9 mouse cellular contexts compared by ENCODE assay signal in the genomic region with DNA sequence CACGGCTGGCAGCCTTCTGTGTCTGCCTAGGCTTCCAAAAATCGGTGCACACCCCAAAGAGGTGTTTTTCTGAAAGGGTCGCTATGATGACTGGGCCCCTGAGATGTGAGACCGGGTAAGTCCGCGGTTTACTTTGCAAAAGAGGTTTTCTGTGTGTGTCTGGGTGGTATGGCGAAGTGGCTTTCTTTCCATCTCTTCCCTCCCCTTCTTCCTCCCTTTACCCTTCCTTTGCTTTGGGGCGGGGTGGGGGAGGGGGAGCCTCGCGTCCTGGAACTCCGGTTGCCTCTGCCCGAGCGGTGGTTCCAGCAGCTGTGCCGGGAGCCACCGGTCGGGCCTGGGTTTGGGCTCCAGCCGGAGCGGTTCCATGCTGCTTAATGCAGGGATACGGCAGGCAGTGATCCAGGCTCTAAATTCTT. TPM values are rescaled to one million over a fixed set of nuclear protein-coding genes. Genes with fewer than 3 reads are reported as not detected.
DNase-seq lines count a peak whose midpoint lies in the region; ATAC-seq lines count a peak whose summit lies in the region.
"Had no signal": no experiment of that assay in that cellular context is flagged by ENCODE, and none has a peak within 500 bp of the region (broad histone marks: within the 10 kb centered on the region; RNA-seq: fewer than 3 reads in every experiment).

No protein-coding gene starts in this region.

- WGBS in heart, embryonic 10.5 days = 0% methylated on average over 19 of the region's 19 CpGs
- 1% methylated on average over 19 of the region's 19 CpGs for WGBS in forebrain, embryonic 10.5 days
- 0% methylated on average over 19 of the region's 19 CpGs for WGBS in kidney, embryonic 16.5 days
- WGBS in midbrain, embryonic 11.5 days = 0% methylated on average over 19 of the region's 19 CpGs

- DNase-seq in heart, embryonic 10.5 days (ENCODE audit: low spot score) = peak; percentile 80
- DNase-seq in heart, adult 8-10 months (ENCODE audit: low spot score) = no peak
- DNase-seq in brain, adult 2 months (ENCODE audit: low read depth, low spot score) = peak; percentile 80
- no peak for DNase-seq in forebrain, embryonic 10.5 days (ENCODE audit: extremely low spot score, low spot score)
- no peak for DNase-seq in midbrain, embryonic 11.5 days (ENCODE audit: low spot score, missing footprints)
- no peak for DNase-seq in ovary, postnatal 10 days (ENCODE audit: low spot score)
- no peak for DNase-seq in thymus, postnatal 14 days

- peaks cover 29% of the 10 kb centered on the region for H3K27me3 ChIP-seq in heart, embryonic 10.5 days (ENCODE audit: insufficient read depth, poor library complexity, severe bottlenecking)
- H3K27me3 ChIP-seq in forebrain, embryonic 10.5 days (ENCODE audit: poor library complexity, severe bottlenecking) = peaks cover 46% of the 10 kb centered on the region
- H3K27me3 ChIP-seq in kidney, embryonic 16.5 days (ENCODE audit: insufficient read depth, low read length) = peaks cover 58% of the 10 kb centered on the region
- no peaks in the 10 kb centered on the region; the same call in 1 of the 2 replicates for H3K27me3 ChIP-seq in midbrain, embryonic 11.5 days (ENCODE audit: control insufficient read depth, insufficient read depth, low read length)
- H3K27me3 ChIP-seq: CH12.LX had no signal

- peak overlapping the region; percentile 91 for H3K4me2 ChIP-seq in kidney, embryonic 16.5 days (replicated peaks; ENCODE audit: low read depth, low read length)
- peak overlapping the region; percentile 64 for H3K4me2 ChIP-seq in midbrain, embryonic 11.5 days

- ATAC-seq in kidney, embryonic 16.5 days (ENCODE audit: low FRiP score, low TSS enrichment) = peak; percentile 55; the same call in 1 of the 2 replicates
- ATAC-seq in midbrain, embryonic 11.5 days (ENCODE audit: low FRiP score) = peak; percentile 64

- peak overlapping the region; percentile 85 for H3K4me3 ChIP-seq in heart, embryonic 10.5 days
- H3K4me3 ChIP-seq in forebrain, embryonic 10.5 days = peak overlapping the region; percentile 78
- peak overlapping the region; percentile 53 for H3K4me3 ChIP-seq in kidney, embryonic 16.5 days (ENCODE audit: low read length)
- peak overlapping the region; percentile 74 for H3K4me3 ChIP-seq in midbrain, embryonic 11.5 days (ENCODE audit: low read depth, low read length)

- H3K9me3 ChIP-seq in heart, embryonic 10.5 days = no peaks in the 10 kb centered on the region
- H3K9me3 ChIP-seq in forebrain, embryonic 10.5 days = no peaks in the 10 kb centered on the region
- no peaks in the 10 kb centered on the region for H3K9me3 ChIP-seq in kidney, embryonic 16.5 days (ENCODE audit: low read length)
- no peaks in the 10 kb centered on the region for H3K9me3 ChIP-seq in midbrain, embryonic 11.5 days (ENCODE audit: control insufficient read depth, low read length)

- peaks cover 9% of the 10 kb centered on the region; the same call in 1 of the 2 replicates for H3K4me1 ChIP-seq in heart, embryonic 10.5 days
- peaks cover 24% of the 10 kb centered on the region for H3K4me1 ChIP-seq in forebrain, embryonic 10.5 days
- H3K4me1 ChIP-seq in kidney, embryonic 16.5 days (ENCODE audit: insufficient read depth, low read length) = peaks cover 14% of the 10 kb centered on the region
- H3K4me1 ChIP-seq in midbrain, embryonic 11.5 days (ENCODE audit: control insufficient read depth, insufficient read depth, low read length) = peaks cover 10% of the 10 kb centered on the region

- peaks cover 3% of the 10 kb centered on the region; the same call in 1 of the 2 replicates for H3K36me3 ChIP-seq in heart, embryonic 10.5 days
- peaks cover 15% of the 10 kb centered on the region for H3K36me3 ChIP-seq in forebrain, embryonic 10.5 days (replicated peaks)
- H3K36me3 ChIP-seq in kidney, embryonic 16.5 days (ENCODE audit: insufficient read depth, low read length) = no peaks in the 10 kb centered on the region
- H3K36me3 ChIP-seq in midbrain, embryonic 11.5 days (ENCODE audit: control insufficient read depth, insufficient read depth, low read length) = no peaks in the 10 kb centered on the region

- peak overlapping the region; percentile 92 for H3K27ac ChIP-seq in heart, embryonic 10.5 days
- peak overlapping the region; percentile 96 for H3K27ac ChIP-seq in forebrain, embryonic 10.5 days
- no peak overlapping the region for H3K27ac ChIP-seq in kidney, embryonic 16.5 days (ENCODE audit: low read length)
- peak overlapping the region; percentile 95 for H3K27ac ChIP-seq in midbrain, embryonic 11.5 days (ENCODE audit: low read depth, low read length)

- H3K9ac ChIP-seq in kidney, embryonic 16.5 days (replicated peaks; ENCODE audit: low read length) = peak overlapping the region; percentile 50; the same call in 1 of the 2 replicates
- H3K9ac ChIP-seq in midbrain, embryonic 11.5 days (ENCODE audit: low read length) = peak overlapping the region; percentile 93

RNA-seq across cellular contexts. Expression of a gene that starts 1.3 kb away (rescaled TPM):
- 11.1 and 18.7 TPM in 2 replicates for polyA plus RNA-seq in heart, embryonic 10.5 days (2016; fragmentation: Nextera tagmentation; extraction: Ambion mirVana)
- total RNA-seq in heart, adult 8-10 months (2022) = under 1 TPM in 1 of 4 experiments, not detected in 3; 0.11 TPM
- polyA plus RNA-seq in forebrain, embryonic 10.5 days (2016; fragmentation: Nextera tagmentation; extraction: Ambion mirVana) = 10.3 and 11.1 TPM in 2 replicates
- 0.62 and 0.99 TPM in 2 replicates for polyA plus RNA-seq in kidney, embryonic 16.5 days (2015; fragmentation: Nextera tagmentation; extraction: Ambion mirVana)
- polyA plus RNA-seq in midbrain, embryonic 11.5 days (2014; fragmentation: Nextera tagmentation; extraction: Ambion mirVana) = 15.2 and 16.4 TPM in 2 replicates
- total RNA-seq: CH12.LX had no signal

Comparison
In these comparisons a context has a peak if more than half of its experiments do, and no peak if none do; other contexts are left out.
1. DNase-seq: peak in heart, embryonic 10.5 days (single experiment) and brain, adult 2 months (single experiment); none in heart, adult 8-10 months (single experiment), forebrain, embryonic 10.5 days (single experiment), midbrain, embryonic 11.5 days (single experiment), ovary, postnatal 10 days (single experiment) and thymus, postnatal 14 days (single experiment).
2. Peak in every context shown above with its lines, with median percentiles within 50 percentile points of each other: H3K4me3 ChIP-seq.